Mouse (Mus musculus): ENCODE data around the gene Tmem94.

Tmem94 gene

GRCm38 (mm10) chr11:115832064-115832463 is 66.8 kb downstream of the Tmem94 start:
- no peak for DNase-seq

- DNase-seq, result no peak
Measured at GRCm38 (mm10) chr11:115832523-115832922, 67.3 kb downstream of the Tmem94 start.

- DNase-seq, result no peak
Measured at GRCm38 (mm10) chr11:115833021-115833513, 67.8 kb downstream of the Tmem94 start.

- DNase-seq, result no peak
Measured at GRCm38 (mm10) chr11:115834033-115834432, 68.8 kb downstream of the Tmem94 start.

- DNase-seq, result no peak
Measured at GRCm38 (mm10) chr11:115836656-115837395, 71.6 kb downstream of the Tmem94 start.

GRCm38 (mm10) chr11:115837606-115838345 is 72.5 kb downstream of the Tmem94 start:
- no peak for DNase-seq

- DNase-seq, result no peak
Measured at GRCm38 (mm10) chr11:115838895-115839311, 73.7 kb downstream of the Tmem94 start.

- DNase-seq, result no peak
Measured at GRCm38 (mm10) chr11:115839732-115840131, 74.5 kb downstream of the Tmem94 start.

GRCm38 (mm10) chr11:115841044-115841443 is 75.8 kb downstream of the Tmem94 start:
- DNase-seq, result no peak

- DNase-seq, result no peak
Measured at GRCm38 (mm10) chr11:115841961-115842550, 76.8 kb downstream of the Tmem94 start.

GRCm38 (mm10) chr11:115843141-115843890 is 78.1 kb downstream of the Tmem94 start:
- no peak for DNase-seq

GRCm38 (mm10) chr11:115843891-115844239 is 78.6 kb downstream of the Tmem94 start:
- DNase-seq, result no peak

- DNase-seq, result no peak
Measured at GRCm38 (mm10) chr11:115844240-115844639, 79.0 kb downstream of the Tmem94 start.

GRCm38 (mm10) chr11:115845819-115846218 is 80.6 kb downstream of the Tmem94 start:
- DNase-seq, result no peak

All from cerebellum, adult 9-10 months (tissue).